Mouse (Mus musculus): ENCODE measurements around the gene Wdr41.

GRCm38 (mm10) chr13:95009261-95009660 is 33.1 kb downstream of the Wdr41 start:
- TF ChIP-seq CTCF (IDR thresholded peaks at IDR 0.05; ENCODE audit: borderline replicate concordance, insufficient read depth, low read depth, low read length) = no peak
- TF ChIP-seq POLR2A (IDR thresholded peaks at IDR 0.05; ENCODE audit: borderline replicate concordance, insufficient read depth, low read length) = no peak

All from cerebellum, adult 2 months (tissue).